Mouse (Mus musculus) lung, postnatal 0 days (tissue): ENCODE measurements at regions not wholly inside any gene's neighbourhood (a gene's known extent, or its start where the extent isn't known, plus 50 kb on each side); places are given as distances from the start of the nearest gene placed in this dataset.

Experiments
- ATAC-seq: fragments of 200-750 bp; cut with Nextera tagmentation; 2 replicates; pipeline ENCODE4 v1.8.0; 2017; ENCODE audit warnings: moderate library complexity
- DNase-seq: peaks from one replicate; pipeline ENCODE4 v3.0.0-alpha.2; 2016; ENCODE audit warnings: low spot score
- H3K27ac ChIP-seq: fragments of 300-500 bp; sonication (generic); 2 replicates; pipeline ENCODE4 v1.5.1; 2014; ENCODE audit warnings: antibody characterized with exemption, mild to moderate bottlenecking, low read length, mixed read lengths
- H3K27me3 ChIP-seq: fragments of 300-500 bp; sonication (generic); replicated peaks from 2 replicates; pipeline ENCODE4 v1.6.1; 2014; ENCODE audit warnings: low read length, mixed read lengths; ENCODE audit not compliant: insufficient read depth
- H3K36me3 ChIP-seq: fragments of 300-500 bp; sonication (generic); 2 replicates; pipeline ENCODE4 v1.6.1; 2014; ENCODE audit warnings: low read length, mixed read lengths; ENCODE audit not compliant: insufficient read depth
- H3K4me1 ChIP-seq: fragments of 300-500 bp; sonication (generic); 2 replicates; pipeline ENCODE4 v1.6.1; 2014; ENCODE audit warnings: antibody characterized with exemption, low read depth, low read length, mixed read lengths; ENCODE audit not compliant: insufficient read depth
- H3K4me2 ChIP-seq: fragments of 300-500 bp; sonication (generic); replicated peaks from 2 replicates; pipeline ENCODE4 v1.6.1; 2014; ENCODE audit warnings: low read depth, mild to moderate bottlenecking, low read length, moderate library complexity, mixed read lengths
- H3K4me3 ChIP-seq: fragments of 300-500 bp; sonication (generic); 2 replicates; pipeline ENCODE4 v1.5.1; 2014; ENCODE audit warnings: low read depth, low read length
- H3K9ac ChIP-seq: fragments of 300-500 bp; sonication (generic); replicated peaks from 2 replicates; pipeline ENCODE4 v1.6.1; 2014; ENCODE audit warnings: low read depth, mild to moderate bottlenecking
- H3K9me3 ChIP-seq: fragments of 300-500 bp; sonication (generic); 2 replicates; pipeline ENCODE4 v1.6.1; 2016; ENCODE audit warnings: low read length, mixed read lengths
- CTCF ChIP-seq: IDR thresholded peaks from 2 replicates; pipeline ENCODE4 v1.5.1; 2016; ENCODE audit warnings: antibody characterized with exemption, mild to moderate bottlenecking
- EP300 ChIP-seq: IDR thresholded peaks from 2 replicates; pipeline ENCODE4 v1.6.1; 2016; ENCODE audit warnings: antibody characterized with exemption, mild to moderate bottlenecking, control low read depth
- WGBS: fragments of 180-500 bp; shearing (Covaris S2); extraction: QIAGEN DNeasy Blood & Tissue Kit; methylation state at CpG from one replicate; pipeline ENCODE4 v1.1.7; 2014; 5-methylcytosine and 5-hydroxymethylcytosine counted together

DNA sequence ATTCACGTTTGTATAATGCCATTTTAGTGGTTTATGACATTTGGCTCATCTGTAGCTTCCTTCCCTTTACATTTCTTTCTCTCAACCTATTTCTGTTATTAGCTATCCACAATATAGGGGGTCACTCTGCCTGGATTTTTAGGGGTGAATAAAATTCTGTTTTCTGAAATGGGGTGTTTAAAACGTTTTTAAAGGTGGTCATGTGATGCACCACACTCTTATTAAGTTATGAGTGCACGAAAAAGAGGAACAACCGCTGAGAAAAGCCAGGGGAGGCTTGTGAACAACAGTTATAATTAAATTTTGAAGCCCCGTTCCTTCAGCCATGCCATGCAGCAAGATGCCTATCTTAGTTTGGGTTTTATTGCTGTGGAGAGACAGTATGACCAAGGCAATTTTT, 87.0 kb upstream of the Hgf start:
- ATAC-seq (no peak), DNase-seq (no peak)
- 70% methylated on average over 5 of the region's 5 CpGs for WGBS
- Histone ChIP-seq H3K4me2 (no peak overlapping the region), H3K4me3 (no peak overlapping the region), H3K27ac (no peak overlapping the region), H3K36me3 (no peaks in the 10 kb centered on the region), H3K9me3 (no peaks in the 10 kb centered on the region), H3K9ac (no peak overlapping the region), H3K27me3 (no peaks in the 10 kb centered on the region), H3K4me1 (no peaks in the 10 kb centered on the region)
- no peak for TF ChIP-seq CTCF

DNA sequence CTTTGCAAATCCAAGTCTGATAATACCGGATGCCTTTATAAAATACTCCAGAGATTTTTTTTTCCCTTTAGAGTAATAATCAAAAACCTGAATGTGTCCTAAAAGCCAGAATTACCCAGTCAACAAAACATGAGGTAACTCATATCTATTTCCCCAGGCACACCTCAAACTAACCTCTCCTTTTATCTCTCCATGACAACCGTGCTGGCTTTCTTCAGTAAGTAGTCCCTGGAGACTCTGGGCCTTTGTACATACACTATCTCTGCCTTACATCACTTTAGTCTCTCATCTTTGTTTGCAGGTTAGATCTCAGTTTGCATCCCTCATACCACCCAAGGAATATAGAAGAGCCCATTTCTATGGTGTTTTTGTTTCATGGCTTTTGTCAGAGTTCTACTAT, 84.7 kb upstream of the Hgf start:
- H3K4me3 ChIP-seq: no peak overlapping the region
- TF ChIP-seq EP300: no peak
- no peak for TF ChIP-seq CTCF
- 72% methylated on average over 2 of the region's 2 CpGs for WGBS
- ATAC-seq (no peak), DNase-seq (no peak)
- no peak overlapping the region for H3K27ac ChIP-seq
- no peaks in the 10 kb centered on the region for H3K36me3 ChIP-seq
- no peaks in the 10 kb centered on the region for H3K9me3 ChIP-seq
- H3K9ac ChIP-seq: no peak overlapping the region
- H3K4me2 ChIP-seq: no peak overlapping the region
- H3K4me1 ChIP-seq: no peaks in the 10 kb centered on the region
- H3K27me3 ChIP-seq: no peaks in the 10 kb centered on the region

DNA sequence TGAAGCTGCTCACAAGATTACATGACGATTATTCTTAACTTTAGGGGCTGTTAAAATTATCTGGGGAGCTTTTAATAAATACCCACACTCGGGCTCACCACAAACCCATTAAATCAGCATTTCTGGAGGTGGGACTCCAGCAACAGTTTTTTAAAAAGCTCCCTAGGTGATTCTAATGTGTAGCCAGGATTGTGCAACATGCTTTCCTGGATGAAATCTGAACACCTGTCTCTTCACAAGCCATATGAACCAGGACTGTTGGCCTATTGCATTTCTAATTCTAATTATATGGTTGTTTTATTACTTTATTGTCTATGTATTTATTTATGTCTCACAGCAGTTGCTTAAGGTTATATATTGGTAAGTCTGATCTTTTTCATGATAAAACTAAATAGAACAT, 84.1 kb upstream of the Hgf start:
- H3K4me1 ChIP-seq: no peaks in the 10 kb centered on the region
- H3K36me3 ChIP-seq: no peaks in the 10 kb centered on the region
- no peak overlapping the region for H3K4me3 ChIP-seq
- H3K9ac ChIP-seq: no peak overlapping the region
- no peaks in the 10 kb centered on the region for H3K9me3 ChIP-seq
- no peaks in the 10 kb centered on the region for H3K27me3 ChIP-seq
- DNase-seq: no peak
- no peak for ATAC-seq
- no peak overlapping the region; the same call in 1 of the 2 replicates for H3K4me2 ChIP-seq
- TF ChIP-seq EP300: no peak
- no peak for TF ChIP-seq CTCF
- H3K27ac ChIP-seq: 0 out of 2 replicates have a peak overlapping the region, but pooled peaks have one; percentile 68
- 84% methylated on average over 2 of the region's 2 CpGs for WGBS

DNA sequence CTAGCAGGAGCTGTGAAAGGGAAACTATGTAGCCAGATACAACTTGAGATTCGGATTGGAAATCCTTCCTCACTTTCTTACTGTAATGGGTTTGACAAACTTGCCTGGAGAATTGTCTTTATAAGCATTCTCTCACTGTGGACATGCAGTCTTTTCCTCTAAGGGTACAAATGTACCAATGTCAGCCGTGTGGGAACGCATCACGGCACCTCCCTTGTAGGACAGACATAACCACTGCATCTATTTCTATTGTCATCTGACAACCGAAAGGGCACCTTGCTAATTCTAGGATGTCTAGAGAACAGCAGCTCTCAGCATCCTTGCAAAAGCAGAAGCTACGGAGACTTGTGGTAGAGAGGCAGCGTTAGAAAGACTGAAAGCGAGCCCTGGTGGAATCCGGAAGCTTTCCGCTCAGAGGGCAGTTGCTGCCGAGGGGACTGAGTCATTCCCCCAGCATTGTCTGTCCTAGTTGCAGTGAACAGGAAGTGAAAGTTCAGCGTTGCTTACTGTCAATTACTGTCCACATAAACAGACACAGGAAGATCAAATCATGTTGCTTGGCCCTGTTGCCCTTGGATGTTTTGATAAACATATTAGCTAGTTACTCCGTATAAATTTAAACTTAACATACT, 83.5 kb upstream of the Hgf start:
- Histone ChIP-seq H3K9ac (no peak overlapping the region), H3K9me3 (no peaks in the 10 kb centered on the region), H3K4me2 (peak overlapping the region; percentile 35), H3K27me3 (no peaks in the 10 kb centered on the region), H3K27ac (peak overlapping the region; percentile 73), H3K36me3 (no peaks in the 10 kb centered on the region), H3K4me3 (peak overlapping the region; percentile 21; the same call in 1 of the 2 replicates), H3K4me1 (no peaks in the 10 kb centered on the region)
- WGBS: 40% methylated on average over 13 of the region's 13 CpGs
- DNase-seq: peak; percentile 87
- peak; percentile 95 for ATAC-seq
- TF ChIP-seq EP300 (peak; percentile 76), CTCF (0 out of 2 replicates have a peak, but pooled peaks have one; percentile 16)

DNA sequence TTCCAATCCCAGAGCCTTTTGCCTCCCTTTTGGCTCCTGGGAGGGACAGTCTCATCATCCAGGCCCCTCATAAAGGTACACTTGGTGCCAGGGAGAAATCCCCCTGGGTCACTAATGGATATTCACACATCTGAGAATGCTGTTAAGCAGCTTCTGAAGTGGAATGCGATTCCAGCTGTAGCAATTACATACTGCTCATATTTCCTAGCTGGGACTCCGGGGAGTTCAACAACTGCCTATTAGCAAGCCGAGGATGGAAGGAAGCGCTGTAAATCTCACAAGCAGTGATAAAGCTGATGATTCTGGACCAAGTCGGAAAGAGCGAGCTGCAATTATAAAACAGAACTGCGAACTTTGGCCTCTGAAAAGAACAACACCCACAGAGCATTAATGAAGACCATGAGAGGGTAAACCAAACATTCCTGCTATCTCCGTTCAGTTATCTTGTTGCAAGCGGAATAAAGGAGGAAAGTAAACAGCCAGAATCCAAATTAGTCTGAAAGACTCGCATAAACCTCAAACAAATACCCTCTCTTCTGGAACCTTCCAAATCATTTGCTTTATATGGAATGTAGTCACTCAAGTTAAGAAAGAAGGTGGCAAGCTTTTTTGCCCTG, 82.8 kb upstream of the Hgf start:
- 7% methylated on average over 10 of the region's 10 CpGs for WGBS
- H3K9ac ChIP-seq: no peak overlapping the region

DNA sequence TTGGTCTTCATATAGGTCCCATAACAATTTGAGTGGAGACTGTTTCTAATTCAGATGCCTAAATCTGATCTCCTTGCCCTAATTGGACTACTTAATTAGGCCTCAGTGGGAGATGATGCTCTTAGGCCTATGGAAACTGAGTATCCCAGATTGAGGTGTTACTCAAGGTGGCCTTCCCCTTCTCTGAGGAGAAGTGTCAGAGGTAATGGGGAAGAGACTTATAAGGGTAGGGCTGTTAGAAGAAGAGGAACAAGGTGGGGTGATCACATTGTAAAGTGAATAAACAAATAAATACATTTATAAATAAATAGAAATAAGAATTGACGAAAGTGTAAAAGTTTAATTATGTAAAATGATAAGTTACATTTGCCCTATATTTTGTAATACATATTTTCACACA, 65.3 kb upstream of the Hgf start:
- Histone ChIP-seq H3K4me2 (no peak overlapping the region), H3K27ac (no peak overlapping the region), H3K4me1 (no peaks in the 10 kb centered on the region), H3K9me3 (no peaks in the 10 kb centered on the region), H3K4me3 (no peak overlapping the region), H3K36me3 (no peaks in the 10 kb centered on the region), H3K27me3 (no peaks in the 10 kb centered on the region), H3K9ac (no peak overlapping the region)
- WGBS: 78% methylated on average over 1 of the region's 1 CpGs
- ATAC-seq (no peak), DNase-seq (no peak)
- TF ChIP-seq CTCF (no peak), EP300 (no peak)

More for the DNA sequence above, 82.8 kb upstream of the Hgf start:
- peak overlapping the region; percentile 73 for H3K27ac ChIP-seq
- H3K27me3 ChIP-seq: no peaks in the 10 kb centered on the region
- TF ChIP-seq EP300 (no peak), CTCF (no peak)
- peak overlapping the region; percentile 35 for H3K4me2 ChIP-seq
- H3K4me1 ChIP-seq: no peaks in the 10 kb centered on the region
- peak; percentile 15 for DNase-seq
- no peaks in the 10 kb centered on the region for H3K9me3 ChIP-seq
- no peaks in the 10 kb centered on the region for H3K36me3 ChIP-seq
- H3K4me3 ChIP-seq: no peak overlapping the region
- ATAC-seq: peak; percentile 48
